Mouse (Mus musculus) cerebellum, adult 2 months (tissue): ENCODE data around the gene Tmem63c.

Source experiments
- CTCF ChIP-seq: fragments of 200-500 bp; IDR thresholded peaks from 2 replicates; pipeline ENCODE4 v1.5.1; 2011; ENCODE audit warnings: low read depth, mild to moderate bottlenecking, control low read depth, low read length, moderate library complexity, borderline replicate concordance; ENCODE audit not compliant: insufficient read depth
- POLR2A ChIP-seq: fragments of 200-500 bp; IDR thresholded peaks from 2 replicates; pipeline ENCODE4 v1.6.1; 2011; ENCODE audit warnings: low read length, control low read depth, borderline replicate concordance; ENCODE audit not compliant: insufficient read depth

DNA sequence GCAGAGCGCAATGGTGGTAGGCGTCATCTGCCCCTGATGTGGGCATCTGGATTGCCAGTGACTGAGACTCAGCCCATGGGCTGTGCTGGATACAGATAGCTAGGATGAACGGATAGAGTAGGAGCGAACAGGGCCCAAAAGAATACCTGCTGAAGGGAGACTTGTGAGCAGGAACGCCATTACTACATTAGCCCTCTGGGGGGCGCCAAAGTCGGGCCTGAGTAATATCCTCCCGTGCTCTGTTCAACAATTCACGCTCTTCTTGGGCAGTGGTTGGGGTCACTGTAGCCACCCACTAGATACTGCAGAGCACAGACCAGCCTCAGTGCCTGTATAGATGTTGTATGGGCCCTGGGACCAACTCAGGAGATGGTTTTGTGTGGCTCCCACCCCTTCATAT is 40.0 kb upstream of the Tmem63c start:
- TF ChIP-seq CTCF (peak; percentile 77), POLR2A (no peak)
